Mouse (Mus musculus) kidney, adult 18-20 months (tissue): ENCODE results near the gene Tbx5.

ENCODE experiments used
- DNase-seq: peaks from one replicate; pipeline ENCODE4 v3.0.0; 2021

Tbx5 gene

GRCm38 (mm10) chr5:119815247-119815646, 17.2 kb upstream of the Tbx5 start:
- DNase-seq: no peak

- no peak for DNase-seq
Observed at GRCm38 (mm10) chr5:119820452-119820851, 12.0 kb upstream of the Tbx5 start.

- no peak for DNase-seq
Observed at GRCm38 (mm10) chr5:119821506-119821905, 11.0 kb upstream of the Tbx5 start.

DNA sequence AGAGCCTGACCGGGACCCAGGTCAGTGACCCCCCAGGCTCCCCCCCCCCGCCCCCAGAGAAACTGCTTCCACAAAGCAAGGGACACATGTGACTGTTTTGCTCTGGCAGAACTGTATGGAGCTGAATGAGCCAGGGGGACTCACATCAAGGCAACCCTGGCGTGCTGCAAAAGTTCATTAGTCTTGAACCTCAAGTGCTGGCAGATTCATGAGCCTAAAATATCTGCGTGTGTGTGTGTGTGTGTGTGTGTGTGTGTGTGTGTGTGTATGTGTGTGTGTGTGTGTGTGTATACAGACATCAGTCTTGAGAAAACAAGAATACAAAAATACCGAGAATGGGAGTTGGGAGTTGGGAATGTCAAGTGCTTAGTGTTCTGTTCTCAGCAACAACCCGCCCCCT, 5.1 kb upstream of the Tbx5 start:
- DNase-seq: no peak

DNA sequence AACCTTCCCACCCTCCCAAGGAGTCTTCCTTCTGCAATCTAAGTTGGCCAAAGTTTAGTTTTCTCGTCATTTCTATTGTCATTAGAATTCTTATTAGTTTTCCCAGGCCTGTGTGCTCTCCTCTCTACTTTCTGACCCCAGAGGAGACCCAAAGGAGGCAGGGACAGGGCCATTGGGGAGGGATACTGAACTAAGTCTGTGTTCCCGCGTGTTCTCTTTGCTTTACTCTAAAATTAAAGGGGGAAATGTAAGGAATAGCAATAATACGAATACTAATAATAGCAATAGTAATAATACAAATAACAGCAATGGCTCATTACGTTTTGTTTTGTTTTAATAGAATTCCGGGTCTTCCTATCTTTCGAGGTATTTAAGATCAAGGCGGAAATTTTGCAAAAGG, 1.9 kb upstream of the Tbx5 start:
- DNase-seq: no peak

GRCm38 (mm10) chr5:119831201-119831771, 1.2 kb upstream of the Tbx5 start:
- DNase-seq: peak; percentile 6

GRCm38 (mm10) chr5:119831791-119832478, 533 bp upstream of the Tbx5 start:
- no peak for DNase-seq

- DNase-seq: no peak
Observed at GRCm38 (mm10) chr5:119833223-119834030, 959 bp downstream of the Tbx5 start.

- DNase-seq: no peak
Observed at GRCm38 (mm10) chr5:119834031-119834403, 1.5 kb downstream of the Tbx5 start.

GRCm38 (mm10) chr5:119835053-119835867, 2.8 kb downstream of the Tbx5 start:
- DNase-seq: no peak

GRCm38 (mm10) chr5:119835868-119836209, 3.4 kb downstream of the Tbx5 start:
- no peak for DNase-seq

GRCm38 (mm10) chr5:119836618-119837305, 4.3 kb downstream of the Tbx5 start:
- DNase-seq: no peak

DNA sequence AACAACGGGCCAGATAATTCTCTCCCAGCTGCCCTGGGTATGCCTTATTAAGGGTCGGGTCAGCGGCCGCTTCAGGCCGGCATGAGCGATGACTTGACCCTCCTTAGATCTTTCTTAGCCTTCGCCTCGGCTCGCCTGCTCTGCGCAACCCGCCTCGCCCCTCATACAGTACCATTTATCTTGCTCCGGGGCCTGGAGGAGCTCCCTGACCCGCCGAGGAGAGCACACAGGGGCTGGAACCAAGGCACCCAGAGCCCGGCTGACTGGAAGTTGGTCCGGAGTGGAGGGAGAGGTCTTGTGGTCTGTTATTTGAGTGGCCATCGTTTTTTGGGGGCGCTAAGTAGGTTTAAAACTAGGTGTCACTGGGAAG, 4.8 kb downstream of the Tbx5 start:
- no peak for DNase-seq

- DNase-seq: no peak
Observed at GRCm38 (mm10) chr5:119837861-119838260, 5.4 kb downstream of the Tbx5 start.

DNA sequence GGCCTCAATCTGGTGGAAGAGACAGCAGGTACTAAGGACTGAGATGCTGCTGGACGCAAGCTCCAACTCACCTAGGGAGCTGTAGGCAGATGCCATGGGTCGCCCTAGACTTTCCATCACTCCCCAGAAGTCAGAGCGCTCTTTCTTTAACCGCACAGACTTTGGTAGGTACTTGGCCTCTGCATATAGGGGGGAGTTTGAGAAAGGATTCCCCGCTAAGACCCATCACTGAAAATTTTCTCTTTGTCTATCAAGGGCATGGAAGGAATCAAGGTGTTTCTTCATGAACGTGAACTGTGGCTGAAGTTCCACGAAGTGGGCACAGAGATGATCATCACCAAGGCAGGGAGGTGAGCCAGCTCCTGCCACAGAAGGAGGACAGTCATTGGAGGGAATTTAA, 6.0 kb downstream of the Tbx5 start:
- DNase-seq: no peak

GRCm38 (mm10) chr5:119839156-119839555, 6.7 kb downstream of the Tbx5 start:
- no peak for DNase-seq

DNA sequence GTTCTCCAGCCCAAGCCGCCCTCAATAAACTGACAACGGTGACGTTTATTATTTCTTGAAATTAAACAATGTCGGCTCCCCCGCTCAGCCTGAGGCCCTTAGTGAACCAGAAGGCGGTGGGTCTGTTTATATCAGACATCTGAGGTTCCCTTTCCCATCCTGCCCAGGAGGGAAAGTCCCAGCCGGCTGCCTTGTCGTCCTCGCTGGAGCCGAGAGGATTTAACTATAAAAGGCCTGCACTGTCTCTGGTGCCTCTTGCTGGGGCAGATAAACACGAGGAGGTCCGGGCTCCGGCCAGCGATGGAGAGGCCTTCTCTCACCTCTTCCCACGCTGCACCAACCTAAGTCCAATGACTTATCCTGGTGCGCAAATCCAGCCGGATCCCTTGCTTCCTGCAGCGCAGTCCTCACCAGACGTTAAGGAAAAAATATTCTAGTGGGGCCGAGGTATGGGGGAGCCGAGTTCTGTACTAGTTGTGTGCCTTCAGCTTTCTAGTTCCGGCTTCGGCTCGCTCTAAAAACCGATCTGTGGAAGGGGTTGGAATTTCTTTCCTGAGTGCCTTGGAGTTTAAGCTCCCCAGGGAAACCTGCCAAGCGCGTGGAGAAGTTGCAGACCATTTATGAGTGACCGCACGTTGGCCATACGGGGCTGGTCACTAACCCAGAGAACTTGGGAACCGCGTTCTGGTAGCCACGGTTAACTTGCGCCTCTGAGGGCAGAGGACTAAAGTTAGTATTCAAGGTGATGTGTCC, 7.3 kb downstream of the Tbx5 start:
- DNase-seq: no peak

DNA sequence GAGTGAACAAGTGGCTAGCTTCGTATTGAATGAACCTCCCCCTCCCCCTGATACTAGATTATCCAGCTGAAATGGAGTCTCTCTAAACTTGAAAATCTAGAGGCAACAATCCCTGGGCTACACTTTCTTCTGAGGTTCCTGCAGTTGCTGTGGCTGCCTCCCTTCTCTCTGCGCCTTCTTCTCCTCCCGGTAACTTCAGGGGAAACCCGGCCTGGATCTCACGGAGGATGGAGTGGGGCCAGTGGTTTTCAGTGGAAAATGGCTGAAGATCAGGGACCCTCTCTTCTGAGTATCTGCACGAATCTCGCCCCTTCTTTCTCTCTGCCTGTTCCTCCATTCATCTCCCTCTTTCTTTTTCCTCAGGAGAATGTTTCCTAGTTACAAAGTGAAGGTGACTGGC, 7.9 kb downstream of the Tbx5 start:
- no peak for DNase-seq

DNA sequence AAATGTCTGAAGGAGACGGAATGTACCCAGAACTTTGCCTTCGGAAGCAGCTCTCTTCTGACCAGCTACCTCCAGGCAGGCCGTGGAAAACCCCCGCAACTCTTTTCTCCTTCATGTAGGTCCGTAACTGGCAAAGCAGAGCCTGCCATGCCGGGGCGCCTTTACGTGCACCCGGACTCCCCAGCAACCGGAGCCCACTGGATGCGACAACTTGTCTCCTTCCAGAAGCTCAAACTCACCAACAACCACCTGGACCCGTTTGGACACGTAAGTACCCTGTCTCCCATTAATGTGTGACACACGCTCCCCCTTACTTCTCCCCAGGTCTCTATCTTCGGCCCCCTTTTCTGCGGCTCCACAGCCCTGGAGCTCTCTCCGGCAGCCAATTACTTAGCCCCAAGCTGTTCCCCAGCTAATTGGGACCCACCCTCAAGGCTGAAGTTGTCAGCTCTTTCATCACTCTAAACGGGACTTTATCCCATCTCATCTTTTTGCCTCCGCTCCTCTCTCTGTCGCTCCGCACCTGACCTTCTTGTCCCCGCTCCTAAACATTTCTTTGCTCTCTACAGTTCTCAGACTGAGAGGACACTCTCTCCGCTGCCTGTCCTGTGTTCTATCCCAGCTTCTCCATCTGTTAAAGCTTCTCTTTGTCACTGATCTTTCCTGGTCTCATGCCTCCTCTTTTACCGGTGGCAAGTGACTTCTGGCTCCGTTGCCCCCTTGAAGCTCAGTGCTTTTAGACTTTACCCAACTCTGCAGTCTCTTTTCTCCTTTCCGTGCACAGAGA, 9.4 kb downstream of the Tbx5 start:
- DNase-seq: no peak

- no peak for DNase-seq
Observed at GRCm38 (mm10) chr5:119842701-119843393, 10.4 kb downstream of the Tbx5 start.

DNA sequence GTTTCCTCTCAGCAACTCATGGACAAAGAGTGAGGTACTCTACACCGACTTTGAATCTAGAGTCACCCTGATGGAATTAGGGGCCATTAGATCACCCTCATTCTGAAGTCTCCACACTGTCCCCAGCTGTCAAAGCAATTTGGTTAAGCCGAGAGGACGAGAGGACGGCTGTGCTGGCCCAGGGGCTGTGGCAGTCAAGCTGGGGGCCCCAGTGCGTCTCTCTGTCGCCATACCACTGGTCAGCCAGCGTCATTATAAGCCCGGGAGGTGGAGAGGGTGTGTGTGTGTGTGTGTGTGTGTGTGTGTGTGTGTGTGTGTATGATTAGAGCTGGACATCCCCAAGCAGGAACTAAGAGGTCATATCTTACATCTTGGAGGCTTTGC, 10.9 kb downstream of the Tbx5 start:
- DNase-seq: no peak
